Mouse (Mus musculus) liver, postnatal 0 days (tissue): ENCODE results near the gene Poc1b.

Experiments used
- CTCF ChIP-seq: sonication (generic); IDR thresholded peaks from 2 replicates; pipeline ENCODE4 v1.5.1; 2016; ENCODE audit warnings: antibody characterized with exemption, low read depth
- EP300 ChIP-seq: IDR thresholded peaks from 2 replicates; pipeline ENCODE4 v1.6.1; 2016; ENCODE audit warnings: antibody characterized with exemption, low read depth, mild to moderate bottlenecking

GRCm38 (mm10) chr10:99163002-99163401 lies 56.2 kb downstream of the Poc1b start:
- TF ChIP-seq CTCF (no peak), EP300 (no peak)
